Mouse (Mus musculus) midbrain, embryonic 15.5 days (tissue): ENCODE measurements around the gene Specc1. TPM values are rescaled to one million over a fixed set of nuclear protein-coding genes. Genes with fewer than 3 reads are reported as not detected.

ENCODE experiments used
- ATAC-seq: fragments of 200-750 bp; cut with Nextera tagmentation; replicated peaks from 2 replicates; pipeline ENCODE4 v1.8.0; 2017; ENCODE audit warnings: moderate TSS enrichment
- H3K27ac ChIP-seq: fragments of 300-500 bp; sonication (generic); 2 replicates; pipeline ENCODE4 v1.5.1; 2015; ENCODE audit warnings: mild to moderate bottlenecking, inconsistent platforms
- H3K27me3 ChIP-seq: fragments of 300-500 bp; sonication (generic); replicated peaks from 2 replicates; pipeline ENCODE4 v1.6.1; 2015; ENCODE audit warnings: inconsistent platforms
- H3K36me3 ChIP-seq: fragments of 300-500 bp; sonication (generic); replicated peaks from 2 replicates; pipeline ENCODE4 v1.6.1; 2015; ENCODE audit warnings: inconsistent platforms
- H3K4me1 ChIP-seq: fragments of 300-500 bp; sonication (generic); 2 replicates; pipeline ENCODE4 v1.6.1; 2015; ENCODE audit warnings: inconsistent platforms
- H3K4me2 ChIP-seq: fragments of 300-500 bp; sonication (generic); 2 replicates; pipeline ENCODE4 v1.6.1; 2015; ENCODE audit warnings: inconsistent platforms, mild to moderate bottlenecking, moderate library complexity
- H3K4me3 ChIP-seq: fragments of 300-500 bp; sonication (generic); 2 replicates; pipeline ENCODE4 v1.5.1; 2015; ENCODE audit warnings: mild to moderate bottlenecking, inconsistent platforms
- H3K9ac ChIP-seq: fragments of 300-500 bp; sonication (generic); 2 replicates; pipeline ENCODE4 v1.6.1; 2015; ENCODE audit warnings: mild to moderate bottlenecking, inconsistent platforms
- H3K9me3 ChIP-seq: fragments of 300-500 bp; sonication (generic); 2 replicates; pipeline ENCODE4 v1.6.1; 2016; ENCODE audit warnings: inconsistent platforms
- WGBS: fragments of 180-500 bp; shearing (Covaris S2); methylation state at CpG from one replicate; pipeline ENCODE4 v1.1.7; 2015; ENCODE audit warnings: mixed read lengths; 5-methylcytosine and 5-hydroxymethylcytosine counted together
- polyA plus RNA-seq: library from polyadenylated mRNA; unstranded; fragments of >200 nt; fragmentation: Nextera tagmentation; extraction: Ambion mirVana; gene quantifications from 2 replicates; pipeline ENCODE4 v1.2.1, GENCODE M21; 2015

The Specc1 gene
- polyA plus RNA-seq, 1 experiment from 2014 or later, result 11.3 TPM

DNA sequence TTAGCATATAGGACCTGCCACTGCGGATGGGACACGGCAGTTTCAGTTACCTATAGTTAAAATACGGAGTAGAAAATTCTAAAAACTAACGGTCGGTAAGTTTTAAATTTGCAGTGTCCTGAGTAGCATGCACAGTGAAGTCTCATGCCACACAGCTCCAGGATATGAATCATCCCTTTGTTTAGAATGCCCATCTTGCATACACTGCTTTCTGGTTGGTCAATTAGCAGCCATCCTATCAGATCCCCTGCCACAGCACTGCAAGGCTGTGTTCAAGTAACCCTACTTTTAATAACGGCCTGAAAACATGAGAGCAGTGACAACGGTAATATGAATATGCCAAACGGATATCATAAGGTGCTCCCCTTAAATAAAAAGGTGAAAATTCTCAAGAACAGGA lies 118.0 kb downstream of the Specc1 start:
- no peak for ATAC-seq
- H3K36me3 ChIP-seq, result no peaks in the 10 kb centered on the region
- no peaks in the 10 kb centered on the region for H3K9me3 ChIP-seq
- H3K4me3 ChIP-seq, result no peak overlapping the region
- no peak overlapping the region for H3K9ac ChIP-seq
- H3K4me1 ChIP-seq, result peaks cover 6% of the 10 kb centered on the region
- no peaks in the 10 kb centered on the region for H3K27me3 ChIP-seq
- no peak overlapping the region for H3K27ac ChIP-seq
- no peak overlapping the region for H3K4me2 ChIP-seq
- 90% methylated on average over 8 of the region's 8 CpGs for WGBS

DNA sequence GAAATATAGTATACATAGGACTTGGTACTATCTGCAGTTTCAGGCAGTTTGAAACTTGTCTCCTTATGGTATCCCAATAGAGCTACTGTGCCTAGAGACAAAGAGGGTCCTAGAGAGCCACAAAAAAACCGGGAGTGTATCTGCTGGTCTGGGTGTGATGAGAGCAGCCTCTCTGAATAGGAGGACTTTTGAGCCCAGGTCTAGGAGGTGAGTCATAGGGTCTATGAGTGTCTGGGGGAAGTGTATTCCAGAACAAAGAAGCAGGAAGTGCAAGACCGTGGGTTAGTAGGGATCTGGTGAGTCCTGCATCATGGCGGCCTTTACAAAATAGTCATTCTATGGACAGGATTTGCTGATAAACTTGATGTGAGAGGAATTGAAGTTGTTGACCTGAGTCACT lies 118.5 kb downstream of the Specc1 start:
- no peaks in the 10 kb centered on the region for H3K27me3 ChIP-seq

DNA sequence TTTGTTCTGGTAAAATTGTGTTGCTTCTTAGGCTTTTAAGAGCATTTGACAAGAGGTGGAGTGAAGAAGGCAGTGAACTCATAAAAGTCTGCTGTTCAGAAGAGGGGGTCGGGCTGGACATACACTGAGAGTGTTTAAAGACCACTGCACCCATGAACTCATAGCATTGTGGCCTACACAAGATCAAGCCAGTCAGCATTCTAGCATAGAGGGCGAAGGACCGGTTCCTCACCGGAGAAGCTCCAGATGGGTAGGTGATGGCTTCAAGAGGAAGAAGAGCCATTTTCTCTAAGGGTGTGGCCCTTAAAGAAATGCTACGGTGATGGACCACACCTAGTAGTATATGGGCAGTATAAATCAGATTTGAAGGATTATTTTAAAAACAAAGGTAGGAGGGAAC lies 119.0 kb downstream of the Specc1 start:
- Histone ChIP-seq H3K27me3 (no peaks in the 10 kb centered on the region), H3K4me2 (no peak overlapping the region), H3K36me3 (no peaks in the 10 kb centered on the region), H3K9me3 (no peaks in the 10 kb centered on the region), H3K9ac (no peak overlapping the region), H3K4me3 (no peak overlapping the region), H3K27ac (no peak overlapping the region), H3K4me1 (peaks cover 6% of the 10 kb centered on the region)
- 96% methylated on average over 5 of the region's 5 CpGs for WGBS
- no peak for ATAC-seq

More for the DNA sequence above, 118.5 kb downstream of the Specc1 start:
- ATAC-seq, result no peak
- no peak overlapping the region for H3K27ac ChIP-seq
- H3K36me3 ChIP-seq, result no peaks in the 10 kb centered on the region
- no peaks in the 10 kb centered on the region for H3K9me3 ChIP-seq
- 86% methylated on average over 3 of the region's 3 CpGs for WGBS
- H3K4me3 ChIP-seq, result no peak overlapping the region
- H3K9ac ChIP-seq, result no peak overlapping the region
- H3K4me2 ChIP-seq, result no peak overlapping the region
- H3K4me1 ChIP-seq, result peaks cover 6% of the 10 kb centered on the region

DNA sequence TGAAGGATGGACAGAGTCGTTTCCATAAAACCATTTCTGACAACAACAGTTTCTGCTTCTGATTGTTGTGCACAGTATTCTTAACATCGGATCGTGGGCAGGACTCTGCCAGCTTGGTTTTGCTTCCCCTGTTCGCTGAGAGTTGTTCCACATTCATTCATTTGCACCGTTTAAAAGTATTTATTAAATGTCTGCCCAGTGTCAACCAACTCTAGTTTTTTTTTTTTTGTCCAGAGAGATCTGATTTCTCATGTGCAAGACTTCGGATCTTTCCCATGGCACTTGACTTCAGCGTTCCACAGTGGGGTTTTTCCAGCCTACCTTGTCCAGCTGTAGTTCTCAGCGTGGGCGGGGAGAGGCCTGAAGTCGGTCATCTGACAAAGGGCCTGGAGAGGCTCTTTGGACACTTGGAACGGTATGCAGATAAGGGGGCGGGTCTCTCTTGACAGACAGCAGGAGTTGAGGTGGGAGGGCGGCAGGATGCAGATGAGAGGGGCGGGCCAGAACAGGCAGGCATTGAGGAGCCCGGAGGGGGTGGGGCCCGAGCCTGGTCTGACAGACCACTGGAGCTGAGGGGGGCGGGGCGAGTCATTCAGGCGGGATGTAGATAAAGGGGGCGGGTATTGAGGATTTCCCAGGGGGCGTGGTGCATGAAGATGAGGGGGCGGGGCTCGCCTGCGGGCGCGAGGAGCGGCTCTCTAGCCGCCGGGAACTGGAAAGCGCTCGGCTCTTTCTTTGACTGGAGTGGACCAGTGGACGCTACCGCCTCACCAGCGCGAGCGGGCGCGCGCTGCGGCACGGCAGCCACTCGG lies 120.0 kb downstream of the Specc1 start:
- no peaks in the 10 kb centered on the region for H3K36me3 ChIP-seq
- H3K4me3 ChIP-seq, result peak overlapping the region; percentile 79
- H3K27me3 ChIP-seq, result no peaks in the 10 kb centered on the region
- 5% methylated on average over 42 of the region's 42 CpGs for WGBS
- no peaks in the 10 kb centered on the region for H3K9me3 ChIP-seq
- peak overlapping the region; percentile 88 for H3K4me2 ChIP-seq
- H3K4me1 ChIP-seq, result peaks cover 6% of the 10 kb centered on the region
- peak overlapping the region; percentile 61 for H3K9ac ChIP-seq
- peak; percentile 99 for ATAC-seq
- H3K27ac ChIP-seq, result peak overlapping the region; percentile 85

DNA sequence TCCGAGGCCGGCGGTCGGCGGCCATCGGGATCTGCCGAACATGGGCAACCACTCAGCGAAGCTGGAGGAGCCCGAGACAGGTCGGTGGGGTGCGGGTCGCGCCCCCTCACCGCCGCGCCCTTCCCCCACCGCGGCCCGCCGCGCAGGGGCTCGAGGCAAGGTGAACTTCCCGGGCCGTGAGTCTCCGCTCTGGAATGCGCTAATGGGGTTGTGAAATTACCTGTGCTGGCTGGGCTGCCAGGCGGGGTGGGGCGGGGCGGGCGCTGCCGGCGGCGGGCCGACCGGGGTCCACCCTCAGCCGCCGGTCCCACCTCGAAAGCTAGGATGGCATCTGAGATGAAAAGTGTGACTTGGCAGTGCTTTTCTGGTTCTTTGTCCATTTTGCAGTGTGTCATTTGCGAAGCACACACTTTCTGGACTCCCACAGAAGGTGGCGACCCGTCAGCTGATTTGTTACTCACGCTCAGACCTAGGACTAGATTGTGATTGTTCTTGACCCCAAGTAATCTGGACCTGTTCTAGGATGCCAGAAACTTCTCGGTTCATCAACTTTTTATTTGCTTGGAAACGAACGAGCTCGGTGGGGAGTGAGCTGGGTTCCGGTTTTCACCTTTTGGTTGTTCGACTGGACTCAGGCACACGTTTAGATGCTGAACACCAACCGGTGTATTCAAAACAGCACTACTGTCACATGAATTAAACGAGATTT lies 120.7 kb downstream of the Specc1 start:
- H3K4me3 ChIP-seq, result peak overlapping the region; percentile 79
- H3K9ac ChIP-seq, result peak overlapping the region; percentile 61
- peaks cover 6% of the 10 kb centered on the region for H3K4me1 ChIP-seq
- ATAC-seq, result no peak; the same call in 1 of the 2 replicates
- H3K27ac ChIP-seq, result peak overlapping the region; percentile 85
- H3K27me3 ChIP-seq, result no peaks in the 10 kb centered on the region
- WGBS, result 1% methylated on average over 50 of the region's 51 CpGs
- H3K9me3 ChIP-seq, result no peaks in the 10 kb centered on the region
- H3K36me3 ChIP-seq, result no peaks in the 10 kb centered on the region
- H3K4me2 ChIP-seq, result peak overlapping the region; percentile 88

DNA sequence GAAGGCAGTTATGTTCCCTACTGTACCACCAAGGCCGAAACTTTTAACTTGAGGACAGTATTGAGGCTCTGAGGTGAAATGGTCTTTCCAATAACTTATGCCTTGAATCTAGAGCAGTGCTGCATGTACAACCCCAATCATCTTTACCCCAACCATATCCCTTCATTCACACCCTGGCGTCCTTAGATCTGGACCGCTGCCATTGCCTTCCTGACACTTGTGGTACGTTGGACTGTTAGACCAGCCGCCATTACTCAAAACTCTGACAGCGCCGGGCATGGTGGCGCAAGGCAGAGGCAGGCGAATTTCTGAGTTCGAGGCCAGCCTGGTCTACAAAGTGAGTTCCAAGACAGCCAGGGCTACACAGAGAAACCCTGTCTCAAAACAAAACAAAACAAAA lies 121.8 kb downstream of the Specc1 start:
- Histone ChIP-seq H3K9me3 (no peaks in the 10 kb centered on the region), H3K4me3 (no peak overlapping the region), H3K36me3 (no peaks in the 10 kb centered on the region), H3K27ac (no peak overlapping the region), H3K4me2 (peak overlapping the region; percentile 88), H3K27me3 (no peaks in the 10 kb centered on the region), H3K4me1 (peaks cover 6% of the 10 kb centered on the region), H3K9ac (no peak overlapping the region)
- WGBS, result 93% methylated on average over 10 of the region's 10 CpGs
- no peak for ATAC-seq

DNA sequence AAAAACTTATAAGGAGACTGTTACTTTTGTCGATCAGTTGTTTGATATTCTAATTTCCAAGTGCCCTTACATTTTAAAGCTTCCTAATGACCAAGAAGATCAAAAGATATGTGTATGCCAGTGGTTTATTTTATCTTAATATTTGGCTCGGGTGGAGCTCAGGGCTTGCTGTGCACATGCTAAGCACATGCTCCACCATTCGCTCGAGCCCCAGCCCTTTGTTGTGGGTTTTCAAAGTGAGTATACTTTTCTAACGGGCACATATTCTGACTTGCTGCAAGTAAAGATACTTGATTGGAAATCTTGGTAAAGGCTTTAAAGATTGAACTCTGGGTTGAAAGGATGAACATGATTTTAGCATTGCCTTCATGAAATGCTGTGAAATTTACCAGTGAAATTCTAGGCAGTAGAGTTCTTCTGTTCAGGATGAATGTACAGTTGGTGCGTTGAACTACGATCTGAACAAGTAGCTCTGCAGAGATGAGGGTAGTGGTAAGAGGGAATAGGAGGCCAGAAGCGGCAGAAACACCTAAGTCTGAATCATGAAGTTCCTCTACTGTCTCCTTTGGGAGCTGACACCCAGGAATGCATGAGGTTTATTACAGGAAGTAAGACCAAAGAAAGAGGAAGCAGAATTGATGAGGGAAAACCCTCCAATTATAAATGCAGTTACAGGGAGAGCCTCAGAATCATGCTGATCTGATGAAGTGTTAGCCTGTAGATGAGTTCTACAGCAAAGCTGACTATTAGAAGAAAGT lies 122.7 kb downstream of the Specc1 start:
- Histone ChIP-seq H3K4me1 (peaks cover 6% of the 10 kb centered on the region), H3K9ac (no peak overlapping the region), H3K4me2 (no peak overlapping the region), H3K4me3 (no peak overlapping the region), H3K27ac (no peak overlapping the region), H3K27me3 (no peaks in the 10 kb centered on the region), H3K9me3 (no peaks in the 10 kb centered on the region), H3K36me3 (no peaks in the 10 kb centered on the region)
- ATAC-seq, result no peak
- 88% methylated on average over 8 of the region's 8 CpGs for WGBS

DNA sequence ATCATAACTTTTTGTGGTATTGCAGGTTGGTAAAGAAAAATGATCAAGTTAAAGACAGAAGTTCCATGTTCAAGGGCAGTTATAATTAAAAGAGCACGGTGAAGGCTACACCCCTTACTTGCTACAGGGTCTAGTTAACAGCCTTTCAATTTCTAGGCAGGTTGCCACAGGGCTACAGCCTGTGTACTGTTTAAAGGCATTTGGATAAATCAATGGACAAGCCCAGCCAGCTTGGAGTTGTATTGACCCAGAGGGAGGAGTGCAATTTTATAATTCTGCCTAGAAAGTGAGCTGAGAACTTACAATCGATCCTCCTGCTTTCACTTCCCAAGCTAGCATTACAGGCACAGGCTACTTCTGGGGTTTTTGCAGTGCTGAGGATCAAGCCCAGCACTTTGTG lies 123.9 kb downstream of the Specc1 start:
- Histone ChIP-seq H3K9ac (no peak overlapping the region), H3K27ac (no peak overlapping the region), H3K4me1 (peaks cover 6% of the 10 kb centered on the region), H3K4me3 (no peak overlapping the region), H3K36me3 (no peaks in the 10 kb centered on the region), H3K9me3 (no peaks in the 10 kb centered on the region), H3K4me2 (no peak overlapping the region), H3K27me3 (no peaks in the 10 kb centered on the region)
- WGBS, result 82% methylated on average over 2 of the region's 2 CpGs
- ATAC-seq, result no peak

DNA sequence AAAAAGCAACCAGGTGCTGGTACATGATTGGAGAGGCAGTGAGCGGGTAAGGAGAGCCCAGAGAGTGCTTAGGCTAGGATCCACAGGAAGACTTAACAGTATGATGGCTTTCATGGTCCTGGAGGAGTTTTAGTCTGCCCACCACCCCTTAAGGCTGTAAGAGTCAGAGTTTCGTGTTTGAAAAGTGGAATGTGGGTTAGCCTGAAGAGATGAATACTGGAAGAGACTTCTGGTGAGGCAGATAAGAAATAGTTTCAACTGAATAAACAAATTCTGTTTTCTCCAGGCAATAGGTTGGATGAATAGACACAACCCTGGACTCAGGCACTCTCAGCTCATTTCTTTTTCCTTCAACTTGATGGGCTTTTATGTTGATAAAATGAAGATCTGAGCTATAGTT lies 130.1 kb downstream of the Specc1 start:
- H3K4me1 ChIP-seq, result no peaks in the 10 kb centered on the region
- H3K4me3 ChIP-seq, result no peak overlapping the region
- WGBS, result 83% methylated on average over 2 of the region's 2 CpGs
- no peak overlapping the region for H3K4me2 ChIP-seq
- no peak for ATAC-seq
- H3K27ac ChIP-seq, result no peak overlapping the region
- no peaks in the 10 kb centered on the region for H3K36me3 ChIP-seq
- no peaks in the 10 kb centered on the region for H3K9me3 ChIP-seq
- H3K27me3 ChIP-seq, result no peaks in the 10 kb centered on the region
- H3K9ac ChIP-seq, result no peak overlapping the region

DNA sequence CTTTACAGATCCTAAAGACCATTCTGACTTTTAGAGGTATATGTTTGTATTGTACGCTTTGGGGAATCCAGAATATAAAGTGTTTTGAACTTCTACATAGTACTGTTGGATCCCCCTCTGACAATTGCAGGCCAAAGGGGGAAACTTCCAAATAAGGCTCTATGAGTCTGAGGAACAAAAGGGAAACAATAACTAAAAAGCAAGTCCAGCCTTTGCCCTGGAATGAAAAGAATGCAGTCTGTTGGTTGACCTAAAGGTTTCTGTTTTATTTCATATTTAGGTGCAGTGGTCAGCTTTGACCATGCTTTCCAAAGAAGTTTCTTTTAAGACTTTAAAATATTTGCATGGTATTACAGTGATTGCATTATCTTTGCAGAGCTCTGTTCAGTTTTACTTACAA lies 130.5 kb downstream of the Specc1 start:
- no peak overlapping the region for H3K27ac ChIP-seq
- no peak for ATAC-seq
- WGBS, result 80% methylated on average over 1 of the region's 1 CpGs
- no peaks in the 10 kb centered on the region for H3K36me3 ChIP-seq
- no peaks in the 10 kb centered on the region for H3K9me3 ChIP-seq
- no peaks in the 10 kb centered on the region for H3K27me3 ChIP-seq
- H3K4me2 ChIP-seq, result no peak overlapping the region
- H3K9ac ChIP-seq, result no peak overlapping the region
- H3K4me3 ChIP-seq, result no peak overlapping the region
- H3K4me1 ChIP-seq, result no peaks in the 10 kb centered on the region

DNA sequence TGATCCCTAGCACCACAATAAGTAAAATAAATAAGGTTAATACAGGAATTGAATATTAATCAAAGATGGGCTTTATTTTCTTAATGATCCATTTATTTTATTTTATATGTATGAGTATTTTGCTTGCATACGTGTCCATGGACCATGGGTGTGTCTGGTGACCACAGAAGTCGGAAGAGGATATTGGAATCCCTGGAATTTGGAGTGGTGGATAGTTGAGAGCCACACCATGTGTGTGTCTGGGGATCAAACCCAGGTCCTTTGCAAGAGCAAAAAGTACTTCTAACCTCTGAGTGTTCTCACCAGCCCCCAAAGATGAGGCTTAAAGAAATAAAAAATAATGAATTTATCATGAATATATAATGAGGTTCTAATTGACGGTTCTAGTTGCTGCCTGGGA lies 132.1 kb downstream of the Specc1 start:
- H3K4me1 ChIP-seq, result no peaks in the 10 kb centered on the region
- H3K9me3 ChIP-seq, result no peaks in the 10 kb centered on the region
- H3K4me2 ChIP-seq, result no peak overlapping the region
- H3K36me3 ChIP-seq, result no peaks in the 10 kb centered on the region
- 91% methylated on average over 3 of the region's 3 CpGs for WGBS
- H3K27ac ChIP-seq, result no peak overlapping the region
- H3K9ac ChIP-seq, result no peak overlapping the region
- H3K4me3 ChIP-seq, result no peak overlapping the region
- no peak for ATAC-seq
- no peaks in the 10 kb centered on the region for H3K27me3 ChIP-seq

DNA sequence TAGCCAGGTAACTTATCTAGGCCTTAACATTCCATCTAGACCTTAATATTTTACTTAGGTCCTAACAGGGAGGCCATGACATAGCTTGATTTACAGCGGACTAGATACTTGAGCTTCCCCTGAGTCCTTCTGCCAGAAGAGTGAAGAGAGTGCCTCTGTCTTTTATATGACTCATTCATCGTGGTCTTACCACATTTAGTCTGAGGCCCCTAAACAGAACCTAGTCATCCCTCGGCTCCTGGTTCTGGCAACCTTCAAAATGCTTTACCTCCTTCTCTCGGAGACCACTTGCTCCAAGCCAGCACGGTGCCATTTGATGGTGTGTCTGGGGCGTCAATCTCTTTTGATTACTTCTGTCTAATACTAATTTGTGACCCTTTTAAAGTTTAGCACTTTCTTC lies 133.8 kb downstream of the Specc1 start:
- no peak overlapping the region for H3K4me2 ChIP-seq
- WGBS, result 88% methylated on average over 6 of the region's 6 CpGs
- no peak overlapping the region for H3K4me3 ChIP-seq
- no peaks in the 10 kb centered on the region for H3K4me1 ChIP-seq
- H3K9me3 ChIP-seq, result no peaks in the 10 kb centered on the region
- no peak overlapping the region for H3K9ac ChIP-seq
- no peak overlapping the region for H3K27ac ChIP-seq
- H3K36me3 ChIP-seq, result no peaks in the 10 kb centered on the region
- no peak for ATAC-seq
- H3K27me3 ChIP-seq, result no peaks in the 10 kb centered on the region
